Mouse (Mus musculus): ENCODE measurements at regions not wholly inside any gene's neighbourhood (a gene's known extent, or its start where the extent isn't known, plus 50 kb on each side); places are given as distances from the start of the nearest gene placed in this dataset.
"Not testable (repeated sequence)": the region's sequence is repeated elsewhere in the genome, so short reads cannot be mapped to it uniquely, and the experiment has no call there.

GRCm38 (mm10) chr14:76964046-76964445 lies 72.5 kb upstream of the Ccdc122 start:
- no peak for DNase-seq

- no peak for DNase-seq
Measured at GRCm38 (mm10) chr14:76958875-76959274, 77.7 kb upstream of the Ccdc122 start.

GRCm38 (mm10) chr14:76957136-76957535 lies 79.4 kb upstream of the Ccdc122 start:
- no peak for DNase-seq

- no peak for DNase-seq
Measured at GRCm38 (mm10) chr14:76953171-76953570, 83.4 kb upstream of the Ccdc122 start.

GRCm38 (mm10) chr14:76951450-76951849 lies 85.1 kb upstream of the Ccdc122 start:
- DNase-seq, result peak; percentile 28 to 66

- no peak for DNase-seq
Measured at GRCm38 (mm10) chr14:76949388-76949787, 87.2 kb upstream of the Ccdc122 start.

- DNase-seq, result peak; percentile 44 to 86
Measured at GRCm38 (mm10) chr14:76948948-76949347, 87.6 kb upstream of the Ccdc122 start.

GRCm38 (mm10) chr14:76948481-76948880 lies 88.1 kb upstream of the Ccdc122 start:
- DNase-seq, result no peak

GRCm38 (mm10) chr14:76947148-76947547 lies 89.4 kb upstream of the Ccdc122 start:
- DNase-seq, result peak; percentile 63 to 74

GRCm38 (mm10) chr14:76945626-76946025 lies 90.9 kb upstream of the Ccdc122 start:
- DNase-seq, result peak; percentile 47 to 60

GRCm38 (mm10) chr14:76941474-76942212 lies 94.9 kb upstream of the Ccdc122 start:
- DNase-seq, result no peak

GRCm38 (mm10) chr14:76940507-76940906 lies 96.1 kb upstream of the Ccdc122 start:
- DNase-seq, result no peak

- DNase-seq, result no peak
Measured at GRCm38 (mm10) chr14:76936671-76937070, 99.9 kb upstream of the Ccdc122 start.

- not testable (repeated sequence) for DNase-seq
Measured at GRCm38 (mm10) chr14:76936051-76936450, 100.5 kb upstream of the Ccdc122 start.

- no peak for DNase-seq
Measured at GRCm38 (mm10) chr14:76935453-76935852, 101.1 kb upstream of the Ccdc122 start.

GRCm38 (mm10) chr14:76932890-76933289 lies 103.7 kb upstream of the Ccdc122 start:
- no peak for DNase-seq

- DNase-seq, result no peak
Measured at GRCm38 (mm10) chr14:76931398-76931797, 105.2 kb upstream of the Ccdc122 start.

GRCm38 (mm10) chr14:76929562-76929961 lies 107.0 kb upstream of the Ccdc122 start:
- no peak for DNase-seq

GRCm38 (mm10) chr14:76928706-76929105 lies 107.9 kb upstream of the Ccdc122 start:
- no peak for DNase-seq

GRCm38 (mm10) chr14:76927245-76927806 lies 109.2 kb upstream of the Ccdc122 start:
- DNase-seq, result no peak

GRCm38 (mm10) chr14:76926416-76926815 lies 110.2 kb upstream of the Ccdc122 start:
- no peak for DNase-seq

GRCm38 (mm10) chr14:76922399-76922939 lies 114.1 kb upstream of the Ccdc122 start:
- DNase-seq, result no peak

GRCm38 (mm10) chr14:76918091-76918490 lies 118.5 kb upstream of the Ccdc122 start:
- DNase-seq, result no peak

Measured in lung, postnatal 4 days (tissue).